Mouse (Mus musculus) frontal cortex, postnatal 25 days (tissue): Measurements from ENCODE around the gene Lhfpl3.

Experiments used
- DNase-seq, 2 experiments: peaks; one replicate each; pipeline ENCODE4 v3.0.0; 2022; ENCODE audit warnings: low spot score in 2 of 2

Gene Lhfpl3

GRCm38 (mm10) chr5:23284884-23285283 lies 539.0 kb downstream of the Lhfpl3 start:
- no peak for DNase-seq

GRCm38 (mm10) chr5:23289149-23289548 lies 543.3 kb downstream of the Lhfpl3 start:
- DNase-seq = no peak
